Mouse (Mus musculus): ENCODE measurements around the gene Defb36. TPM values are rescaled to one million over a fixed set of nuclear protein-coding genes. Genes with fewer than 3 reads are reported as not detected.

Defb36 gene
- not detected for total RNA-seq (2023)

DNA sequence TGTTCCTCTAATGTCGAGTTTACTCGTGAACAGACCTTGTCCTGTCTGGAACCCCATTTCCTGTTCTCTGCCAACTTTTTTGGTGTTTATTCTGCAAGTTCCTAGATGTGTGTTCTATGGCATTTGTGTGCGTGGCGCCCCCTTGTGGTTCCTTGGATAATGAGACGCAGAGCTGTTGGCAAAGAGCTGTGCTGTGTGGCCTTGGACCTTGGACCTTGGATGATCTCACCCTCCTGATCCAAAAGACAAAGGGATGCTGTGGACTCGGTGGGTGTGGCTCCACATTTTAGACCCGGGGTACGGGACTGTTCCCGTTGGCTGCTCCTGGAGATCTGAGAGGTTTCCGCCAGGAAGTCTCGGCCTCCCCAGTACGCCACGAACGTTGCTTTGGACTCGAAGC is at the start of gene Defb36:
Gene Defb36 (plus strand): TSS at position 271 of the 400 bp plus-strand sequence.

DNA sequence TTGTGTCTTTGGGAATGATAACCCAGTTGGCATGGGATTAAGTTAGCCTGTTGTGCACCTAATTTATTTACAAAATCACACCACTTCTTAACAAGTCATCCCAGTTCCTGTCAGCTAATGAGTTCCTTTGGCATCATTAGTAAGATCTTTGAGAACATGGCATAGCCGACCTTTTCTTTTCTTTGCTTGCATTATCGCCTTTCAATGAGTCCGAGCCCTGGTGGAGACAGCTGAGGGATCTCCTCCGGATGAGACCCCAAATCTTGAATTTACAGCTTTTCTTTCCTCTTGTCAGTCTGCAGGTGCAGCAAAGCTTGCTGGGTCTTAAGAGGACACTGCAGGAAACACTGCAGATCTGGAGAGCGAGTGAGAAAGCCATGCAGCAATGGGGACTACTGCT is 35.1 kb upstream of the Defb36 start, which contains the start of gene Gm17416:
Gene Gm17416 (plus strand): TSS at position 301 of the 400 bp plus-strand sequence.

DNA sequence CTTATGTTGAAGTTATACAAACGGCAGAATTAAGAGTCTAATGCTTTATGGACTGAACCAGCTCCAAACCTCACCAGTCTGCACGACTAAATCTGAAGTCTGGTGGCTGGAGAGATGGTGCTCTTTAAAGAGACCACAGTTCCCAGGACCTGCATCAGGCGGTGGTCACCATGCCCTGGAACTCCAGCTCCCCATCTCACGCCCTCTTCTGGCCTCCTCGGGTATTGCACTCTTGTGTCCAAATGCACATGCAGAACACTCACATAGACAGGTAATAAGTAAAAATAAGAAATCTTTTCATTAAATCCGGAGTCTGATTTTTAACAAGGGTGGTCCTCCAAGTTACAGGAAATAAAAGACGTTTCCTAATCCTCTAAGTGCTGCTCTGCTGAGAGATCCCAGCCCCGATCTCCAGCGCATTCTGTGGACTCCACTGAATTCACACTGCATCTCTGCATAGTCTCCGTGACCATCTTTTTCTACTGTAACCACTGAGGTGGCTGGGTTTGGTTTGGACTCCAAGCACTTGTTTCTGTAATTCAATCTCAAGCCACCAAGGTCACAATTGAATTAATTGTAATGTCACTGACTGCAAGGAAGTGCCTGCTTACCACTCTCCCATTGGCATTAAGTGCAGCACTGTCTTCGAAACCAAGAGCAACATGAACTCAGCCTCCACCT is 31.9 kb upstream of the Defb36 start, which contains the start of gene Defb21:
Gene Defb21 (plus strand): TSS at position 631 of the 681 bp plus-strand sequence.

DNA sequence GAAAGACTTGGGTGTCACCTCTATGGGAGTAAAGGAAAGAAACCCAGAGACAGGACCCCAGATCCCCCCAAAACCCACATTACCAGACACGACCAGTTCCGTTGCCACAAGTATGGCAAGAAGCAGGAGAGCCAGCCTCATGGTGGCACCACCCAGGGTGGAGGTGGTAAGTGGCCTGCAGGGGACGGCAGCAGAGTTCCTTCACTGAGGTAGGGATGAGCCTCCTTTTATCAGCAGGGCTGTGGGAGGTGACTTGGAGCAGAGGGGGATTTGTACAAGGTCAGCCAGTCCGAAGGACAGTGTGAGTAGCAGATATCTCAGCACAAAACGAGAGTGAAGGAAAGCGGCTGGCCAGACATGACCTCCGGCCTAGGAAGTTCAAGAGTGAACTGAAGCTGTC is 24.0 kb upstream of the Defb36 start, which contains the start of gene Defb19:
Gene Defb19 (minus strand): TSS at position 206 of the 400 bp plus-strand sequence.

DNA sequence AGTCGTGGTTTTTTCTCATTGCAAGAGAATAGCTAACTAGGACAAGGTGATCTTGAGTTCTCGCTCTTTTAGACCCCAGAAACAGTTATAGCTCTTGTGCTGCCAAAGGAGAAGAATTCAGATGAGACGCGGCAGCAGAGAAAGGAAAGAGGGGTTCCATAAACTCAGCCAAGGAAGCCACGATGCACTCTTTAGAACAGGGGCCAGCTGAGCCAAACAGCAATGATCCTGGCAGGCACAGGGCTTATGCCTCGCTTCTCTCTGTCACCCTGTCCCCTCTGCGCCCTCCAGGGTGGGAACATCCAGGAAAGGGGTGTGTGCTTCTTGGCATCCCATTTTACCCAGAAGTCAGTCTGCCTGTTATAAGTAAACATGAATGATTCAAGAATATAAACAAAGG is 4.8 kb upstream of the Defb36 start, which contains the start of gene Defb45:
Gene Defb45 (minus strand): TSS at position 101 of the 400 bp plus-strand sequence.

DNA sequence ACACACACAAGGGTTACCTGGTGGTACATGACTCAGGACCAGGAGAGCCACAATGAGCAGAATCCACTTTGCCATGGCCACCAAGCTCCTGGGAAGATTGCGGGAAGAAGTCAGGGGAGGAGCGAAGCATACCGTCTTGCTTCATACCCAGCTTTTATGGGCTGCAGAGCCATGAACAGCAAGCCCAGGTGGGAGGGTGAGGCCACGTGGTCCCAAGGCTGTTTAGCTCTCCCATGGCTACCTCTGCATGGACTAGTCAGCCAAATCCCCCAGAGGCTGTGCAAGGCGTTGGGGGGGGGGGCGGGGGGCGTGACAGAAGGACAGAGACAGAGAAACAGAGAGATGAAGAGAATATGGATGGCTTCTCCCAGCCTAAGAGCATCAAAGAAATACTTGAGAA is 18.8 kb downstream of the Defb36 start, which contains the start of gene Defb25:
Gene Defb25 (minus strand): TSS at position 101 of the 400 bp plus-strand sequence.

DNA sequence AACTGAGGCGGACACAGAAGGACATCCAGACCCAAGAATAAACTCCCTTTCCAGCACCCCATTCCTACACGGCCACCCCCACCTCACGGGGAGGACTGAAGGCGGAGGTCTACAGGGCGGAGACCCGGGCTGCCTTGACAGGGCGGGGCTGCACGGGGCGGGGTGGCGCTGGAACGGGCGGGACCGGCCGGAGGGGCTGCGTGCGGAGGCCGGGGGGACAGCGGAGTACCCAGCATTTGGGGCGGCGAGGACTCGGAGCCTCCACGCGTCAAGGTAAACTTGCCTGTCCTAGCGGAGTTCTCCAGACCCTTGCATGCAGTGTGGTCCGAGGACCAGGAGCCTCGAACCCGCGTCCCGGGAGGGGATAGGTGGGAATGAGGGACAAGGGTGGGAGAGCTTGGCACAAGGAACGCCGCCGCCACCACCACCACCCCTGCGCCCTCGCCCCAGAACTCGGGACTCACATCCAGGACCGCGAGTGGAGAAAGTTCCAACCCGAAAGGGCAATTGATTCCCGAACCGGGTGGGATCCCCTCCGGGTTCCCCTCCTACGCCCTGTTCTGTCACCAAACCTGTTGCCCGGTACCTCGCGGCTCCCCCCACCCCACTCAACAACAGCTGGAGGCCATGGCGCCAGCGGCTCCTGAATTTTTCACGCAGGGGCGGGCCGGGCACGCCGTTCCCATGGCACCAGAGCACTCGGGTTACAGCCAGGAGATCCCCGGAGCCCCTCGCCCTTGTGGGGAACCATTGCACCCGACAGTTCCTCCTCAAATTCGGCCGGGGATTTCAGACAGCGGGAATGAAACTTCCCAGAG is 22.9 kb downstream of the Defb36 start, which contains the start of gene Rem1:
Gene Rem1 (plus strand): TSS at position 178 of the 818 bp plus-strand sequence.

Other genes with a start within 250 kb of the Defb36 start
- gene Nrsn2, start 227.7 kb upstream of the Defb36 start, total RNA-seq (2023) = not detected
- 1 to 10 TPM in 1 of 2 experiments, under 1 TPM in 1; 0.77 to 1.5 TPM for gene Sox12, start 206.3 kb upstream of the Defb36 start, total RNA-seq (2023)
- 1 to 10 TPM; 1.9 TPM for gene Zcchc3, start 189.3 kb upstream of the Defb36 start, total RNA-seq (2023)
- gene 6820408C15Rik, start 188.7 kb upstream of the Defb36 start, total RNA-seq (2023) = under 1 TPM in 1 of 2 experiments, not detected in 1; 0.31 TPM
- not detected for gene Defb23, start 139.7 kb upstream of the Defb36 start, total RNA-seq (2023)
- not detected for gene Defb20, start 127.3 kb upstream of the Defb36 start, total RNA-seq (2023)
- not detected for gene Defb22, start 114.2 kb upstream of the Defb36 start, total RNA-seq (2023)
- gene Defb26, start 92.6 kb upstream of the Defb36 start, total RNA-seq (2023) = not detected
- gene Defb28, start 86.1 kb upstream of the Defb36 start, total RNA-seq (2023) = not detected
- gene Defb29, start 64.2 kb upstream of the Defb36 start, total RNA-seq (2023) = not detected
- gene Gm17416, start 35.0 kb upstream of the Defb36 start, total RNA-seq (2023) = not detected
- gene Defb21, start 31.6 kb upstream of the Defb36 start, total RNA-seq (2023) = not detected
- not detected for gene Defb19, start 24.0 kb upstream of the Defb36 start, total RNA-seq (2023)
- gene Defb45, start 4.9 kb upstream of the Defb36 start, total RNA-seq (2023) = not detected
- 1 to 10 TPM in 1 of 2 experiments, not detected in 1; 1.7 TPM for gene Defb25, start 18.7 kb downstream of the Defb36 start, total RNA-seq (2023)
- 10 to 100 TPM; 10.2 to 11.2 TPM for gene Rem1, start 22.6 kb downstream of the Defb36 start, total RNA-seq (2023)
- 100 to 1,000 TPM; 132 to 147 TPM for gene H13, start 65.1 kb downstream of the Defb36 start, total RNA-seq (2023)
- 10 to 100 TPM; 13.8 to 15.9 TPM for gene Mcts2, start 82.7 kb downstream of the Defb36 start, total RNA-seq (2023)
- 10 to 100 TPM; 48.3 to 57.3 TPM for gene Id1, start 131.9 kb downstream of the Defb36 start, total RNA-seq (2023)
- under 1 TPM; 0.51 to 0.93 TPM for gene Cox4i2, start 149.8 kb downstream of the Defb36 start, total RNA-seq (2023)
- 10 to 100 TPM; 29.6 to 30.5 TPM for gene Bcl2l1, start 227.4 kb downstream of the Defb36 start, total RNA-seq (2023)
- 10 to 100 TPM; 46.7 to 49.4 TPM for gene Tpx2, start 243.6 kb downstream of the Defb36 start, total RNA-seq (2023)

Measured in neutrophil, adult 59 days (primary cell).